Mouse (Mus musculus): ENCODE measurements around the gene Snf8.

- no peak for TF ChIP-seq CTCF (IDR thresholded peaks at IDR 0.05; ENCODE audit: extremely low read depth, insufficient read depth, low read length)
- TF ChIP-seq POLR2A (IDR thresholded peaks at IDR 0.05; ENCODE audit: extremely low read depth, insufficient read depth, low read length): no peak
Observed at GRCm38 (mm10) chr11:95987854-95988447, 46.7 kb upstream of the Snf8 start.
